Mouse (Mus musculus) CH12.LX (cell line): Measurements from ENCODE around the gene Rps27l. TPM values are rescaled to one million over a fixed set of nuclear protein-coding genes. Genes with fewer than 3 reads are reported as not detected.

Experiments
- DNase-seq: peaks from one replicate; pipeline ENCODE4 v3.0.0-alpha.2; 2013; ENCODE audit errors: extremely low read depth
- H3K27ac ChIP-seq: 2 replicates; pipeline ENCODE4 v1.5.1; 2012; ENCODE audit warnings: low read depth, mild to moderate bottlenecking, control low read depth, moderate library complexity; ENCODE audit not compliant: insufficient read depth
- H3K27me3 ChIP-seq: replicated peaks from 2 replicates; pipeline ENCODE3; 2012; ENCODE audit warnings: inconsistent platforms
- H3K36me3 ChIP-seq, 2 experiments: replicated peaks in 1 of 2; 2 replicates each; pipeline versions ENCODE3 to v1.6.1; 2012; ENCODE audit warnings: inconsistent platforms in 1 of 2, low read length in 1 of 2, mild to moderate bottlenecking in 1 of 2, mixed read lengths in 1 of 2, moderate library complexity in 1 of 2; ENCODE audit not compliant: control insufficient read depth in 1 of 2, insufficient read depth in 1 of 2
- H3K4me1 ChIP-seq, 2 experiments: 2 replicates each; pipeline ENCODE4 v1.6.1; 2012; ENCODE audit warnings: inconsistent platforms in 1 of 2, moderate library complexity in 1 of 2; ENCODE audit not compliant: insufficient read depth in 2 of 2, control insufficient read depth in 1 of 2
- H3K4me2 ChIP-seq: 2 replicates; pipeline ENCODE4 v1.6.1; 2012; ENCODE audit warnings: low read depth, mild to moderate bottlenecking, control low read depth; ENCODE audit not compliant: poor library complexity, insufficient read depth, severe bottlenecking
- H3K4me3 ChIP-seq, 3 experiments: fragments of 150-350 bp in 1 of 3; sonication (generic) in 1 of 3; replicated peaks in 1 of 3; 2 replicates each; pipeline versions ENCODE3 to v1.5.1; 2011 to 2012; ENCODE audit warnings: low read depth in 2 of 3, low read length in 2 of 3, mild to moderate bottlenecking in 2 of 3, moderate library complexity in 2 of 3, control low read depth in 1 of 3, improper control_type of control experiment in 1 of 3, inconsistent platforms in 1 of 3, mixed read lengths in 1 of 3; ENCODE audit not compliant: poor library complexity in 1 of 3
- H3K79me2 ChIP-seq: replicated peaks from 2 replicates; pipeline ENCODE4 v1.6.1; 2012; ENCODE audit warnings: mild to moderate bottlenecking, moderate library complexity; ENCODE audit not compliant: control insufficient read depth, poor library complexity, insufficient read depth, severe bottlenecking; ENCODE audit errors: extremely low read depth
- H3K9ac ChIP-seq: 2 replicates; pipeline ENCODE4 v1.6.1; 2012; ENCODE audit warnings: low read depth, mild to moderate bottlenecking, control low read depth, moderate library complexity; ENCODE audit not compliant: insufficient read depth
- H3K9me3 ChIP-seq: replicated peaks from 2 replicates; pipeline ENCODE3; 2012; ENCODE audit warnings: low read length, inconsistent platforms, mixed read lengths
- CHD1 ChIP-seq: IDR thresholded peaks from 2 replicates; pipeline ENCODE4 v1.6.1; 2012; ENCODE audit warnings: low read depth, low read length, improper control_type of control experiment, inconsistent platforms
- CTCF ChIP-seq, 2 experiments: IDR thresholded peaks in 1 of 2; conservative IDR thresholded peaks in 1 of 2; 2 replicates each; pipeline ENCODE4 v1.5.1; 2011 to 2012; ENCODE audit warnings: low read depth in 2 of 2, low read length in 2 of 2, improper control_type of control experiment in 1 of 2, inconsistent platforms in 1 of 2, mild to moderate bottlenecking in 1 of 2, moderate library complexity in 1 of 2
- E2F4 ChIP-seq: IDR thresholded peaks from 2 replicates; pipeline ENCODE4 v1.6.1; 2011; ENCODE audit warnings: low read depth, low read length, improper control_type of control experiment; ENCODE audit not compliant: insufficient replicate concordance
- ELF1 ChIP-seq: IDR thresholded peaks from 2 replicates; pipeline ENCODE4 v1.6.1; 2014; ENCODE audit warnings: low read depth, mild to moderate bottlenecking, inconsistent platforms, low read length, improper control_type of control experiment
- GABPA ChIP-seq: IDR thresholded peaks from 2 replicates; pipeline ENCODE4 v1.6.1; 2012; ENCODE audit warnings: low read depth, low read length, improper control_type of control experiment, inconsistent platforms; ENCODE audit not compliant: insufficient replicate concordance
- HCFC1 ChIP-seq: IDR thresholded peaks from 2 replicates; pipeline ENCODE4 v1.6.1; 2012; ENCODE audit warnings: low read depth, mild to moderate bottlenecking, inconsistent platforms, low read length, improper control_type of control experiment
- MAFK ChIP-seq: IDR thresholded peaks from 2 replicates; pipeline ENCODE4 v1.6.1; 2011; ENCODE audit warnings: low read length, improper control_type of control experiment; ENCODE audit not compliant: insufficient replicate concordance
- NELFE ChIP-seq: IDR thresholded peaks from 2 replicates; pipeline ENCODE4 v1.6.1; 2011; ENCODE audit warnings: low read depth, low read length, improper control_type of control experiment
- POLR2AphosphoS2 ChIP-seq: IDR thresholded peaks from 2 replicates; pipeline ENCODE4 v1.6.1; 2011; ENCODE audit warnings: low read depth, low read length, improper control_type of control experiment
- RCOR1 ChIP-seq: conservative IDR thresholded peaks from 2 replicates; pipeline ENCODE4 v1.6.1; 2012; ENCODE audit warnings: low read depth, mild to moderate bottlenecking, inconsistent platforms, low read length, improper control_type of control experiment
- SMC3 ChIP-seq: IDR thresholded peaks from 2 replicates; pipeline ENCODE4 v1.6.1; 2011; ENCODE audit warnings: low read depth, low read length, improper control_type of control experiment
- TBP ChIP-seq: conservative IDR thresholded peaks from 2 replicates; pipeline ENCODE4 v1.6.1; 2011; ENCODE audit warnings: low read depth, low read length, improper control_type of control experiment
- UBTF ChIP-seq: IDR thresholded peaks from 2 replicates; pipeline ENCODE4 v1.6.1; 2012; ENCODE audit warnings: low read depth, mild to moderate bottlenecking, inconsistent platforms, low read length, improper control_type of control experiment, moderate library complexity
- USF2 ChIP-seq: conservative IDR thresholded peaks from 2 replicates; pipeline ENCODE4 v1.6.1; 2011; ENCODE audit warnings: low read depth, low read length, improper control_type of control experiment
- ZC3H11A ChIP-seq: IDR thresholded peaks from 2 replicates; pipeline ENCODE4 v1.6.1; 2012; ENCODE audit warnings: low read depth, mild to moderate bottlenecking, inconsistent platforms, low read length, improper control_type of control experiment
- ZKSCAN1 ChIP-seq: IDR thresholded peaks from 2 replicates; pipeline ENCODE4 v1.6.1; 2012; ENCODE audit warnings: low read depth, inconsistent platforms, low read length, improper control_type of control experiment, borderline replicate concordance
- dilution Hi-C: fragments of 300-500 bp; cut with MboI; formaldehyde crosslinking; loops from 2 replicates; pipeline ENCODE4 v1.14.3; 2020; ENCODE audit warnings: low sequenced_read_pairs; ENCODE audit not compliant: extremely low pct_unique_long_range_greater_than_20kb, extremely low pct_ligation_motif_present
- in situ Hi-C: fragments of 300-500 bp; cut with MboI; formaldehyde crosslinking; loops from 3 replicates; pipeline ENCODE4 v1.14.3; 2019; ENCODE audit warnings: low sequenced_read_pairs, low pct_ligation_motif_present, low pct_unique_long_range_greater_than_20kb, mixed read lengths
- polyA plus RNA-seq: library from polyadenylated mRNA; unstranded; fragments of >175 nt; gene quantifications from 2 replicates; pipeline ENCODE4 v1.2.1, GENCODE M21; 2012; ENCODE audit warnings: low read depth; ENCODE audit not compliant: insufficient read length
- total RNA-seq, 2 experiments: library from RNA; depleted of rRNA; stranded (reverse); fragments of 300-350 nt in 1 of 2; fragments of >200 nt in 1 of 2; gene quantifications; 2 replicates each; pipeline ENCODE4 v1.2.3; 2012 to 2014

Gene Rps27l
- total and polyA plus RNA-seq, 3 experiments: 593 to 1,755 (median 694) TPM

DNA sequence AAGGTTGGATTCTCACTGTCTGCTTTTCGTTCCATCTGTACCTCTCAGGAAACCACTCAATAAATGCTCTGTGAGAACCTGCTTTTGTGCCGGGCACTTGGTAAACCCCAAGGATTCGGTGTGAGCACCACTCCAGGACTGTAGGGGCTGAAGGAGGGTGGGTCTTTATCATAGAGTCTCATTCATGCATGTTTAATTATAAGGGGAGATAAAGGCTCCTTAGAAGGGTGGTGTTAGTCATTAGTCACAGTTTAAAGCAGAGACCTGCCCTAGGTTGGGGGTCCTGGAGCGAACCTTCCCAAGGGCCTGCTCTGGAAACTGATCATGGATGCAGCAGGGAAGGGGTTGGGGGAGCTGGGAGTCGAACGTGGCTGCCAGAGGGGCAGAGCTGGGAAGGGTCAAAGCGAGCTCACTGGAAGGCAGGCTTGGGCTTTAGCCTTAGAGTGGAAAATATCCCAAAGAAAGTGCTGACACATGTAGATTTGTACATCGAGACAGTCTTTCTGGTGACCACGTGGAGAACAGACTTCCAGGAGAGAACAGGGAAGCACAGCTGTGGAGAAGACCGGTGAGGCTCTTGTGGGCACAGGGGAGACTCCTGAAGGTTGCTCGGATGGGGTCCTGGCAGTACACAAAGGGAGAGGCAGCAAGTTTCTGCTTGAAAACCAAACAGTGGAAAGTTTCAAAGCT is 42.5 kb downstream of the Rps27l start:
- H3K9ac ChIP-seq: no peak overlapping the region
- DNase-seq: no peak
- in situ Hi-C loops: loop anchor here (10.0 to 25.0 kb wide), 2 partner anchors 324 to 476 kb away; partner anchors contain the start of gene Fbxl22
- H3K27me3 ChIP-seq: no peaks in the 10 kb centered on the region
- no peaks in the 10 kb centered on the region for H3K36me3 ChIP-seq
- H3K9me3 ChIP-seq: peaks cover 8% of the 10 kb centered on the region
- peaks cover 19 to 49% of the 10 kb centered on the region in 2 experiments for H3K4me1 ChIP-seq
- H3K79me2 ChIP-seq: no peaks in the 10 kb centered on the region
- H3K4me3 ChIP-seq: no peak overlapping the region
- H3K27ac ChIP-seq: no peak overlapping the region
- no peak overlapping the region for H3K4me2 ChIP-seq
- TF ChIP-seq POLR2AphosphoS2 (no peak), CHD1 (no peak), GABPA (no peak), RCOR1 (no peak), E2F4 (no peak), MAFK (0 out of 2 replicates have a peak, but pooled peaks have one; percentile 46), ELF1 (no peak), TBP (no peak)
- dilution Hi-C loops: no loop called here

DNA sequence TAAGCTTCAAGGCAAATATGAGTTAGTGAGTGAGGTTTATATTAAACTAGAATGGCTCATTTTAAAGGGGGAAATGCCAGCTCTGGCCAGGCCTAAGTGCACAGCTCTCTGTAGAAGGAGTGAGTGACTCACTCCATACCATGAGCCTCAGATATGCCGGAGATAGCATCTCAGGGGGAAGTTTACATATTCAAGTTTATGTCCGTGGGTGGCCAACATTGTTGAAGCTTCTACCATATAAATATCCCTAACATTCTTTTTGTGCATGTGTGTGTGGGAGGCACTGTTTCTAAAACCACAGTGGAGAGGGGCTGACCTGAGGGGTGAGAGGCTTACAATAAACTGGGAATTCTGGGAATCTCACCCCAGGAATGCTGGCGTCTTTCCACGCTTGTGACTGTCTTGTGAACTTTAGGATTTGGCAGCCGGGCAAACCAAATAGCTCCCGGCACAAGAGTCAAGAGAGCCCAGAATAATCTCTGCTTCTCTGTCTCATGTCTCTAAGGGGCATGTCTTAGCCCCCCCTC is 43.1 kb downstream of the Rps27l start:
- no peak for TF ChIP-seq ELF1
- TF ChIP-seq NELFE: no peak
- Histone ChIP-seq H3K9me3 (peaks cover 8% of the 10 kb centered on the region), H3K4me2 (no peak overlapping the region), H3K27me3 (no peaks in the 10 kb centered on the region), H3K27ac (no peak overlapping the region), H3K9ac (no peak overlapping the region), H3K36me3 (no peaks in the 10 kb centered on the region), H3K4me1 (peaks cover 19 to 49% of the 10 kb centered on the region in 2 experiments), H3K4me3 (no peak overlapping the region), H3K79me2 (no peaks in the 10 kb centered on the region)
- DNase-seq: no peak
- in situ Hi-C loops: loop anchor here (10.0 to 25.0 kb wide), 2 partner anchors 324 to 477 kb away; partner anchors contain the start of gene Fbxl22
- dilution Hi-C loops: no loop called here

DNA sequence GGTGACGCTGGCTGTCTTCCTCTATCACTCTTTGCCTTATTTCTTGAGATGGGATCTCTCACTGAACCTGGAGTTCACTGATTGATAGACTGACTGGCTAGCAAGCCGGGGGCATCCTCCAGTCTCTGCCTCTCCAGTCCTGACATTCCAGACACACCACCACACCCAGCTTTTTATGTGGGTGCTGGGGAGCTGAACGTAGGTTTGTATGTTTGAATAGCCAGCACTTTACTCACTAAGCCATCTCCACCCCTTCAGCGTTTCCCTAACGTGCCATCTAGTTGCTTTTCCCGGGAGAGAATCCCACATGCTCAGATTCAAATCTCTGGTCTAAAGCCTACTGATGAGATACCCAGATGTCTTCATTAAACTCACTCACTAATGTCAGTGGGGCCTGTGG is 43.7 kb downstream of the Rps27l start:
- in situ Hi-C loops: loop anchor here (10.0 to 25.0 kb wide), 2 partner anchors 325 to 477 kb away; partner anchors contain the start of gene Fbxl22
- H3K27me3 ChIP-seq: no peaks in the 10 kb centered on the region
- no peak overlapping the region for H3K9ac ChIP-seq
- DNase-seq: no peak
- peaks cover 19 to 49% of the 10 kb centered on the region in 2 experiments for H3K4me1 ChIP-seq
- peaks cover 8% of the 10 kb centered on the region for H3K9me3 ChIP-seq
- H3K27ac ChIP-seq: no peak overlapping the region
- no peak overlapping the region for H3K4me3 ChIP-seq
- H3K36me3 ChIP-seq: no peaks in the 10 kb centered on the region
- no peaks in the 10 kb centered on the region for H3K79me2 ChIP-seq
- 0 out of 2 replicates have a peak overlapping the region, but pooled peaks have one; percentile 21 for H3K4me2 ChIP-seq
- dilution Hi-C loops: no loop called here
- TF ChIP-seq ELF1 (no peak), SMC3 (no peak), USF2 (no peak), TBP (no peak), POLR2AphosphoS2 (no peak), CTCF (conservative IDR thresholded peaks at IDR 0.05 in 1 of 2, IDR thresholded peaks at IDR 0.05 in 1 of 2; ENCODE audit: low read depth in 2 of 2, low read length in 2 of 2) (no peak), UBTF (no peak), HCFC1 (no peak), ZKSCAN1 (no peak), CHD1 (no peak), NELFE (no peak), ZC3H11A (no peak)
